Mouse (Mus musculus) G1E-ER4 (cell line): ENCODE measurements around the gene Kctd7. TPM values are rescaled to one million over a fixed set of nuclear protein-coding genes. Genes with fewer than 3 reads are reported as not detected.

ENCODE experiments used
- GATA1 ChIP-seq: IDR thresholded peaks from one replicate; pipeline ENCODE4 v1.8.0; 2012; ENCODE audit warnings: low read length, inconsistent platforms
- polyA plus RNA-seq: library from polyadenylated mRNA; stranded (reverse); fragments of >175 nt; gene quantifications from 2 replicates; pipeline ENCODE4 v1.2.3, GENCODE M21; 2012

Kctd7 gene
- polyA plus RNA-seq, 1 experiment = 11.9 TPM

- TF ChIP-seq GATA1 = no peak
Observed at GRCm38 (mm10) chr5:130203948-130204347, 59.3 kb downstream of the Kctd7 start.

DNA sequence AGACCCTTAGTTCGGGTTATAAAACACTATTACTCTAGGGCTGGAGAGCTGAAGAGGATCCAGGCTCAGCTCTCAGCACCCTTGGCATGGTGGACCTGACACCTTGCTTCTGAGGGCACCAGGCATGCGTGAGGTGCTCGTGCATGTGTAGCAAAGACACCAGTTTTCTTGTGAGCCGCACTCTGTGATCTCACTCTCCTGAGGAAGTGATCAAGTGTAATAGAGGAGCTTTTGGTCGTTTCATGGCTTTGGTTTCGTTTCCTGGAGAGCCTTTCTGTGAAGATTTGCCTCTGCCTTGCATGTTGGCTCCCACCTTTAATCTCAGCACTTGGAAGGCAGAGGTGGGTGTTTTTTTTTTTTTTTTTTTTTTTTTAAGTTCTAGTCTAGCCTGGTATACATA is 59.9 kb downstream of the Kctd7 start:
- TF ChIP-seq GATA1 = no peak

Other genes starting within 250 kb of the Kctd7 start
- 9.3 and 12.2 TPM in 2 replicates for gene Zbed5, start 249.1 kb upstream of the Kctd7 start, polyA plus RNA-seq
- not detected in 2 replicates for gene Phkg1, start 246.3 kb upstream of the Kctd7 start, polyA plus RNA-seq
- 2.8 and 4.3 TPM in 2 replicates for gene Nupr1l, start 236.3 kb upstream of the Kctd7 start, polyA plus RNA-seq
- 21.0 and 29.4 TPM in 2 replicates for gene Vkorc1l1, start 202.9 kb upstream of the Kctd7 start, polyA plus RNA-seq
- 19.9 and 21.1 TPM in 2 replicates for gene Gusb, start 141.8 kb upstream of the Kctd7 start, polyA plus RNA-seq
- 16.6 and 21.0 TPM in 2 replicates for gene Asl, start 115.6 kb upstream of the Kctd7 start, polyA plus RNA-seq
- 9.0 and 10.0 TPM in 2 replicates for gene Crcp, start 115.6 kb upstream of the Kctd7 start, polyA plus RNA-seq
- gene Tpst1, start 71.5 kb upstream of the Kctd7 start, polyA plus RNA-seq = 0.25 TPM in 1 of 2 replicates, not detected in the other
- 28.8 and 31.2 TPM in 2 replicates for gene Rabgef1, start 26.9 kb downstream of the Kctd7 start, polyA plus RNA-seq
- gene Tmem248, start 72.2 kb downstream of the Kctd7 start, polyA plus RNA-seq = 29.5 and 37.0 TPM in 2 replicates
- 8.4 and 18.4 TPM in 2 replicates for gene Sbds, start 110.7 kb downstream of the Kctd7 start, polyA plus RNA-seq
- gene Tyw1, start 110.8 kb downstream of the Kctd7 start, polyA plus RNA-seq = 8.2 and 8.5 TPM in 2 replicates
- gene Caln1, start 224.6 kb downstream of the Kctd7 start, polyA plus RNA-seq = not detected in 2 replicates
- gene A330070K13Rik, start 239.8 kb downstream of the Kctd7 start, polyA plus RNA-seq = not detected in 2 replicates